Mouse (Mus musculus) kidney, adult 11 months (tissue): ENCODE data around the gene Siglecf.

Experiments
- DNase-seq: peaks from one replicate; pipeline ENCODE4 v3.0.0; 2022

The Siglecf gene

GRCm38 (mm10) chr7:43392349-43393121, 41.4 kb downstream of the Siglecf start:
- no peak for DNase-seq

- DNase-seq: no peak
These were observed 48.4 kb downstream of the Siglecf start for GRCm38 (mm10) chr7:43399501-43399900.

GRCm38 (mm10) chr7:43402718-43403117, 51.6 kb downstream of the Siglecf start:
- DNase-seq: no peak

GRCm38 (mm10) chr7:43407573-43407972, 56.4 kb downstream of the Siglecf start:
- DNase-seq: no peak

- no peak for DNase-seq
These were observed 57.0 kb downstream of the Siglecf start, which contains the start of gene Siglecg for GRCm38 (mm10) chr7:43408131-43408553. Gene Siglecg (plus strand): TSS chr7:43408204.

GRCm38 (mm10) chr7:43409084-43409483, 57.9 kb downstream of the Siglecf start:
- no peak for DNase-seq
